ENCODE assay signal across 8 mouse cellular contexts in genomic region chr4:43478534-43478858, GRCm38 (mm10). TPM values are rescaled to one million over a fixed set of nuclear protein-coding genes. Genes with fewer than 3 reads are reported as not detected.
DNase-seq lines count a peak whose midpoint lies in the region; ATAC-seq and TF ChIP-seq lines count a peak whose summit lies in the region.

No protein-coding gene starts in this region.

- H3K36me3 ChIP-seq in lung, embryonic 14.5 days (ENCODE audit: insufficient read depth): no peaks in the 10 kb centered on the region
- no peaks in the 10 kb centered on the region for H3K36me3 ChIP-seq in limb, embryonic 10.5 days
- no peaks in the 10 kb centered on the region for H3K36me3 ChIP-seq in neural tube, embryonic 14.5 days (ENCODE audit: control insufficient read depth, insufficient read depth, low read length)

- peak overlapping the region; percentile 58 for H3K4me2 ChIP-seq in lung, embryonic 14.5 days
- peak overlapping the region; percentile 33 for H3K4me2 ChIP-seq in neural tube, embryonic 14.5 days (ENCODE audit: low read depth, low read length)

- intact Hi-C loops in left cerebral cortex, postnatal 10 days (cut with DNase I): loop anchor here (5.0 kb wide), 1 partner anchor 36 kb away; the partner anchor contains the start of gene Tesk1

- peak overlapping the region; percentile 43 for H3K9ac ChIP-seq in lung, embryonic 14.5 days
- no peak overlapping the region for H3K9ac ChIP-seq in neural tube, embryonic 14.5 days (replicated peaks; ENCODE audit: low read depth, low read length)

- no peak overlapping the region; the same call in 1 of the 2 replicates for H3K27ac ChIP-seq in lung, embryonic 14.5 days (ENCODE audit: low read depth)
- peak overlapping the region; percentile 81 for H3K27ac ChIP-seq in limb, embryonic 10.5 days
- no peak overlapping the region for H3K27ac ChIP-seq in neural tube, embryonic 14.5 days (ENCODE audit: low read depth, low read length)

- H3K4me1 ChIP-seq in lung, embryonic 14.5 days (ENCODE audit: insufficient read depth): no peaks in the 10 kb centered on the region
- H3K4me1 ChIP-seq in limb, embryonic 10.5 days: peaks cover 4% of the 10 kb centered on the region
- no peaks in the 10 kb centered on the region for H3K4me1 ChIP-seq in neural tube, embryonic 14.5 days (ENCODE audit: control insufficient read depth, insufficient read depth, low read length)

- DNase-seq in lung, embryonic 14.5 days: no peak
- no peak for DNase-seq in lung, postnatal 14 days
- DNase-seq in limb, embryonic 10.5 days (ENCODE audit: low spot score): no peak
- no peak for DNase-seq in frontal cortex, postnatal 36 days (ENCODE audit: low spot score in 2 of 2)
- no peak for DNase-seq in urinary bladder, postnatal 36 days (ENCODE audit: low spot score in 2 of 2)
- no peak for DNase-seq in left cerebral cortex, postnatal 10 days (ENCODE audit: extremely low spot score in 1 of 2, low spot score in 2 of 2)

- 44% methylated on average over 8 of the region's 8 CpGs for WGBS in lung, embryonic 14.5 days
- 45% methylated on average over 8 of the region's 8 CpGs for WGBS in limb, embryonic 10.5 days
- WGBS in neural tube, embryonic 14.5 days: 53% methylated on average over 8 of the region's 8 CpGs

- H3K4me3 ChIP-seq in lung, embryonic 14.5 days (ENCODE audit: low read depth, low read length): peak overlapping the region; percentile 31
- peak overlapping the region; percentile 39 for H3K4me3 ChIP-seq in limb, embryonic 10.5 days
- peak overlapping the region; percentile 16; the same call in 1 of the 2 replicates for H3K4me3 ChIP-seq in neural tube, embryonic 14.5 days (ENCODE audit: low read depth, low read length)

- peak; percentile 51; the same call in 1 of the 2 replicates for ATAC-seq in lung, embryonic 14.5 days (ENCODE audit: insufficient read depth)
- ATAC-seq in erythroblast, adult 5-6 weeks (replicated peaks; ENCODE audit: low FRiP score, poor library complexity, severe bottlenecking): peak; percentile 44
- ATAC-seq in neural tube, embryonic 14.5 days (ENCODE audit: low read depth): peak; percentile 39; the same call in 1 of the 2 replicates

- no peak for TF ChIP-seq CTCF in lung, embryonic 14.5 days (IDR thresholded peaks at IDR 0.05; ENCODE audit: low read depth)

- no peaks in the 10 kb centered on the region for H3K9me3 ChIP-seq in lung, embryonic 14.5 days (ENCODE audit: low read depth, low read length)
- no peaks in the 10 kb centered on the region for H3K9me3 ChIP-seq in limb, embryonic 10.5 days (replicated peaks)
- no peaks in the 10 kb centered on the region for H3K9me3 ChIP-seq in neural tube, embryonic 14.5 days (ENCODE audit: control insufficient read depth, low read length)

- no peaks in the 10 kb centered on the region for H3K27me3 ChIP-seq in lung, embryonic 14.5 days (ENCODE audit: insufficient read depth, low read length)
- H3K27me3 ChIP-seq in limb, embryonic 10.5 days (ENCODE audit: low read depth, poor library complexity, severe bottlenecking): no peaks in the 10 kb centered on the region
- no peaks in the 10 kb centered on the region for H3K27me3 ChIP-seq in neural tube, embryonic 14.5 days (ENCODE audit: control insufficient read depth, insufficient read depth, low read length)

RNA-seq across cellular contexts. Expression of gene Sit1, which starts 5.0 kb away (rescaled TPM):
- not detected in 2 replicates for polyA plus RNA-seq in lung, embryonic 14.5 days (2014; fragmentation: Nextera tagmentation; extraction: Ambion mirVana)
- not detected in 2 replicates for total RNA-seq in erythroblast, adult 5-6 weeks (2015; ENCODE audit: low replicate concordance)
- total RNA-seq in erythroblast, adult 5-6 weeks (2017; ENCODE audit: low replicate concordance): not detected in 2 replicates
- not detected in 2 replicates for polyA plus RNA-seq in limb, embryonic 10.5 days (2016; fragmentation: Nextera tagmentation; extraction: Ambion mirVana)
- polyA plus RNA-seq in neural tube, embryonic 14.5 days (2014; fragmentation: Nextera tagmentation; extraction: Ambion mirVana): not detected in 2 replicates
- total RNA-seq in left cerebral cortex, postnatal 10 days (2021): not detected

RNA-seq across cellular contexts. Expression of gene Ccdc107, which starts 14.2 kb away (rescaled TPM):
- 61.4 and 70.8 TPM in 2 replicates for polyA plus RNA-seq in lung, embryonic 14.5 days (2014; fragmentation: Nextera tagmentation; extraction: Ambion mirVana)
- total RNA-seq in erythroblast, adult 5-6 weeks (2015; ENCODE audit: low replicate concordance): 4.6 and 17.1 TPM in 2 replicates
- 5.2 and 36.1 TPM in 2 replicates for total RNA-seq in erythroblast, adult 5-6 weeks (2017; ENCODE audit: low replicate concordance)
- polyA plus RNA-seq in limb, embryonic 10.5 days (2016; fragmentation: Nextera tagmentation; extraction: Ambion mirVana): 44.3 and 50.8 TPM in 2 replicates
- polyA plus RNA-seq in neural tube, embryonic 14.5 days (2014; fragmentation: Nextera tagmentation; extraction: Ambion mirVana): 81.4 and 87.2 TPM in 2 replicates
- 10 to 100 TPM; 31.1 to 32.5 TPM for total RNA-seq in left cerebral cortex, postnatal 10 days (2021)

RNA-seq across cellular contexts. Expression of gene Arhgef39, which starts 21.0 kb away (rescaled TPM):
- polyA plus RNA-seq in lung, embryonic 14.5 days (2014; fragmentation: Nextera tagmentation; extraction: Ambion mirVana): 42.5 and 51.8 TPM in 2 replicates
- 22.4 and 40.9 TPM in 2 replicates for total RNA-seq in erythroblast, adult 5-6 weeks (2015; ENCODE audit: low replicate concordance)
- total RNA-seq in erythroblast, adult 5-6 weeks (2017; ENCODE audit: low replicate concordance): 18.0 and 29.2 TPM in 2 replicates
- polyA plus RNA-seq in limb, embryonic 10.5 days (2016; fragmentation: Nextera tagmentation; extraction: Ambion mirVana): 45.1 and 49.8 TPM in 2 replicates
- 3.6 and 6.2 TPM in 2 replicates for polyA plus RNA-seq in neural tube, embryonic 14.5 days (2014; fragmentation: Nextera tagmentation; extraction: Ambion mirVana)
- total RNA-seq in left cerebral cortex, postnatal 10 days (2021): 1 to 10 TPM; 1.1 to 1.4 TPM

RNA-seq across cellular contexts. Expression of gene Cd72, which starts 24.1 kb away (rescaled TPM):
- 3.2 TPM in 2 replicates for polyA plus RNA-seq in lung, embryonic 14.5 days (2014; fragmentation: Nextera tagmentation; extraction: Ambion mirVana)
- 2.1 and 2.3 TPM in 2 replicates for total RNA-seq in erythroblast, adult 5-6 weeks (2015; ENCODE audit: low replicate concordance)
- 0.43 and 7.9 TPM in 2 replicates for total RNA-seq in erythroblast, adult 5-6 weeks (2017; ENCODE audit: low replicate concordance)
- 2.0 and 2.3 TPM in 2 replicates for polyA plus RNA-seq in limb, embryonic 10.5 days (2016; fragmentation: Nextera tagmentation; extraction: Ambion mirVana)
- polyA plus RNA-seq in neural tube, embryonic 14.5 days (2014; fragmentation: Nextera tagmentation; extraction: Ambion mirVana): 6.6 and 7.4 TPM in 2 replicates
- 1 to 10 TPM in 1 of 2 experiments, not detected in 1; 1.2 TPM for total RNA-seq in left cerebral cortex, postnatal 10 days (2021)

RNA-seq across cellular contexts. Expression of gene Car9, which starts 28.3 kb away (rescaled TPM):
- polyA plus RNA-seq in lung, embryonic 14.5 days (2014; fragmentation: Nextera tagmentation; extraction: Ambion mirVana): 3.7 and 4.5 TPM in 2 replicates
- total RNA-seq in erythroblast, adult 5-6 weeks (2015; ENCODE audit: low replicate concordance): 0.63 TPM in 1 of 2 replicates, not detected in the other
- total RNA-seq in erythroblast, adult 5-6 weeks (2017; ENCODE audit: low replicate concordance): 0.56 and 0.77 TPM in 2 replicates
- 1.0 and 1.3 TPM in 2 replicates for polyA plus RNA-seq in limb, embryonic 10.5 days (2016; fragmentation: Nextera tagmentation; extraction: Ambion mirVana)
- polyA plus RNA-seq in neural tube, embryonic 14.5 days (2014; fragmentation: Nextera tagmentation; extraction: Ambion mirVana): not detected in 2 replicates
- total RNA-seq in left cerebral cortex, postnatal 10 days (2021): under 1 TPM in 1 of 2 experiments, not detected in 1; 0.45 TPM
